Mouse (Mus musculus): Measurements from ENCODE around the gene Dkk1. TPM values are rescaled to one million over a fixed set of nuclear protein-coding genes. Genes with fewer than 3 reads are reported as not detected.

The Dkk1 gene
- polyA plus RNA-seq, 1 experiment from 2014 or later = 1.8 TPM

DNA sequence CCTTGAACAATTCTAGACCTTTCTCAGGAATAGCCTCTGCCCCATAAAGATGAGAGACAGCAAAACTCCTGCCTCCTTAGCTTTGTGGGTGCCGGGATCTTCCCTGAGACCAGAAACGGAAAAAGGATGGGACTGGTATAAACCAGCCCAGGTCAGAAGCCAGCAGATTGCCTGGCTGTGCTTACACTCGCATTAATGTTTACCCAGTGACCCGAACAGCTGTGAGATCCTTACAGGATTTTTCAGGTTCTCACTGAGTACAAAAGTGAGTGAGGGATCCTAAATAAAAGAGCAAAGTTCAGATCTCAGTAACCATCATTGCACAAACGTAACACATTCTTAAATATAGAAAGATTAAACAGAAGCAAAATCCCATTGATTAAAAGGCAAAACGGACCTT, 32.7 kb downstream of the Dkk1 start:
- WGBS = 80% methylated on average over 6 of the region's 6 CpGs
- H3K9ac ChIP-seq = no peak overlapping the region
- ATAC-seq (ENCODE audit: low read depth) = no peak
- no peaks in the 10 kb centered on the region for H3K27me3 ChIP-seq
- no peaks in the 10 kb centered on the region for H3K36me3 ChIP-seq
- H3K4me1 ChIP-seq (replicated peaks) = no peaks in the 10 kb centered on the region
- H3K4me3 ChIP-seq = no peak overlapping the region
- no peak overlapping the region for H3K27ac ChIP-seq (replicated peaks)
- H3K4me2 ChIP-seq = no peak overlapping the region
- H3K9me3 ChIP-seq = no peaks in the 10 kb centered on the region

DNA sequence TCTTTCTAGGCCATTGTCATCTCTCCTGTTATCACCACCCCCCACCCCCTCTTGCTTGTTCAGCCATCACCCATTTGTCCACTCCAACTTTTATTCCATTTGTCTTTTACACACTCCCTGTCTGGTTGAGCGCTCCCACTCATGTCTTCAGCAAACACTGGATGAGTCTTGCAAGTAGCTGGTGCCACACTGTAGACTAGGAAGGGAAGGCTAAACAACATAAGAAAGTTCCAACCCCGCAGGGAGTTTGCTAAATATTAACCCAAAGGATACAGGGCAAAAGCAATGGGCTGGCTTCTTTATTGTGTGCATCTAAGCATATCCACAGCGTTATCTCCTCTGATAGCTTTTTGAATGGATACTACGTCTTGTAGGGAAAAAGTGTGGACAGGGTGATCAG, 39.0 kb downstream of the Dkk1 start:
- no peaks in the 10 kb centered on the region for H3K4me1 ChIP-seq (replicated peaks)
- no peak overlapping the region for H3K4me3 ChIP-seq
- no peak overlapping the region for H3K27ac ChIP-seq (replicated peaks)
- no peak for ATAC-seq (ENCODE audit: low read depth)
- H3K9me3 ChIP-seq = no peaks in the 10 kb centered on the region
- H3K4me2 ChIP-seq = no peak overlapping the region
- H3K27me3 ChIP-seq = no peaks in the 10 kb centered on the region
- H3K36me3 ChIP-seq = no peaks in the 10 kb centered on the region
- WGBS = 39% methylated on average over 4 of the region's 4 CpGs
- H3K9ac ChIP-seq = no peak overlapping the region

DNA sequence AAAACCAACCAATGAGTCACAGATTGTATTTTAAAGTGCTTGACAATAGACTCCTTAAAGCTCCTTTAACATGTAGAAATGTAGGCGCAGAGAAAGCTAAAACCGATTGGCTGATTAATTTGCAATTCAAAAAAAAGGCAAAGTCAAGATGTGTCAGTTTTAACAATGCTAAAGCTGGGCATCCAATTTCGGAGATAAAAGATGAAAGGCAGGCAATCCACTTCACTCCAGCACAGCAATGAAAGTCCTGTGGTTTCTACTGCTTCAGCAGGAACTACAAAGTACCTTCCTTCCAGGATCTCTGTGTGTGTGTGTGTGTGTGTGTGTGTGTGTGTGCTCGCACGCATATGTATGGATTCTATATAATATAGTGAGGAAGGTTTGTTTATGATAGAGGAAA, 44.0 kb downstream of the Dkk1 start:
- H3K9ac ChIP-seq = no peak overlapping the region
- no peaks in the 10 kb centered on the region for H3K9me3 ChIP-seq
- no peaks in the 10 kb centered on the region for H3K36me3 ChIP-seq
- H3K4me3 ChIP-seq = no peak overlapping the region
- H3K4me2 ChIP-seq = no peak overlapping the region
- H3K4me1 ChIP-seq (replicated peaks) = no peaks in the 10 kb centered on the region
- no peak overlapping the region for H3K27ac ChIP-seq (replicated peaks)
- 18% methylated on average over 5 of the region's 5 CpGs for WGBS
- ATAC-seq (ENCODE audit: low read depth) = no peak
- H3K27me3 ChIP-seq = peaks cover 2% of the 10 kb centered on the region; the same call in 1 of the 2 replicates

Data from neural tube, embryonic 13.5 days (tissue).